Comparison of ENCODE assay signal across 9 mouse cellular contexts in the genomic region with DNA sequence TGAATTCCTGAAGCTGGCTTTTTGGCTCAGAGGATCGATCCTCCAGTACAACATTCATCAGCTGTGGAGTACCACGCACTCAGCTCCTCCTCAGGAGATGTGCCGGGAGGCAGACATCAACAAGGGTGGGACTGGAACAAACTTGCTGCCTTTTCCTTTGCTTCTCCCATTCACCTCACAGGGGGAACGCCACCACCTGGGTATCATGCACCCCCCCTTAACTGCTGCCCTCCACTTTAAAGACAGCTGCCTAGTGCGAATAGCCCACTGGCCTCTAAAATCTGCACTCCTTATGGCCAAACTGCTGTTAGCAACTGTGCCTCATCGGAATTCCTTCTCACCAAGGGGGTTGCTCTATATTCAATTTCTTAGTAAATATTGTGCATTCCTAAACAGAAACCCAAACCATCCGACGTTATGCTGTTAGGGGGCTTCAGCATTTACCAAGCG. TPM values are rescaled to one million over a fixed set of nuclear protein-coding genes. Genes with fewer than 3 reads are reported as not detected.
A peak's percentile ranks its signal among the peaks of the same experiment; 100 is the strongest.
DNase-seq lines count a peak whose midpoint lies in the region; ATAC-seq lines count a peak whose summit lies in the region.
"Had no signal": no experiment of that assay in that cellular context is flagged by ENCODE, and none has a peak within 500 bp of the region (broad histone marks: within the 10 kb centered on the region; RNA-seq: fewer than 3 reads in every experiment).

No protein-coding gene starts in this region.

- ATAC-seq in hindbrain, embryonic 11.5 days (ENCODE audit: low FRiP score): no peak
- no peak for ATAC-seq in midbrain, embryonic 11.5 days (ENCODE audit: low FRiP score)

- peaks cover 69% of the 10 kb centered on the region for H3K4me1 ChIP-seq in heart, embryonic 10.5 days
- peaks cover 26% of the 10 kb centered on the region for H3K4me1 ChIP-seq in hindbrain, embryonic 11.5 days (replicated peaks; ENCODE audit: control insufficient read depth, insufficient read depth, low read length)
- H3K4me1 ChIP-seq in midbrain, embryonic 11.5 days (ENCODE audit: control insufficient read depth, insufficient read depth, low read length): peaks cover 37% of the 10 kb centered on the region

- WGBS in heart, embryonic 10.5 days: 16% methylated on average over 9 of the region's 9 CpGs
- 25% methylated on average over 9 of the region's 9 CpGs for WGBS in hindbrain, embryonic 11.5 days
- 34% methylated on average over 9 of the region's 9 CpGs for WGBS in midbrain, embryonic 11.5 days

- H3K9me3 ChIP-seq in heart, embryonic 10.5 days: 0 out of 2 replicates have a peak, but pooled peaks cover 3% of the 10 kb centered on the region
- no peaks in the 10 kb centered on the region for H3K9me3 ChIP-seq in hindbrain, embryonic 11.5 days (ENCODE audit: control insufficient read depth, low read length)
- no peaks in the 10 kb centered on the region for H3K9me3 ChIP-seq in midbrain, embryonic 11.5 days (ENCODE audit: control insufficient read depth, low read length)

- peak overlapping the region; percentile 89 for H3K27ac ChIP-seq in heart, embryonic 10.5 days
- H3K27ac ChIP-seq in hindbrain, embryonic 11.5 days (ENCODE audit: low read depth, low read length): peak overlapping the region; percentile 88
- H3K27ac ChIP-seq in midbrain, embryonic 11.5 days (ENCODE audit: low read depth, low read length): peak overlapping the region; percentile 80
- H3K27ac ChIP-seq: liver, embryonic 14.5 days had no signal

- H3K27me3 ChIP-seq in heart, embryonic 10.5 days (ENCODE audit: insufficient read depth, poor library complexity, severe bottlenecking): no peaks in the 10 kb centered on the region
- H3K27me3 ChIP-seq in hindbrain, embryonic 11.5 days (ENCODE audit: control insufficient read depth, insufficient read depth, low read length): no peaks in the 10 kb centered on the region
- H3K27me3 ChIP-seq in midbrain, embryonic 11.5 days (ENCODE audit: control insufficient read depth, insufficient read depth, low read length): no peaks in the 10 kb centered on the region

- no peak overlapping the region for H3K4me2 ChIP-seq in hindbrain, embryonic 11.5 days (replicated peaks; ENCODE audit: low read depth, low read length)
- H3K4me2 ChIP-seq in midbrain, embryonic 11.5 days: peak overlapping the region; percentile 39

- H3K4me3 ChIP-seq in heart, embryonic 10.5 days: peak overlapping the region; percentile 41
- no peak overlapping the region for H3K4me3 ChIP-seq in hindbrain, embryonic 11.5 days (ENCODE audit: low read depth, low read length)
- no peak overlapping the region for H3K4me3 ChIP-seq in midbrain, embryonic 11.5 days (ENCODE audit: low read depth, low read length)

- H3K36me3 ChIP-seq in heart, embryonic 10.5 days: no peaks in the 10 kb centered on the region
- H3K36me3 ChIP-seq in hindbrain, embryonic 11.5 days (ENCODE audit: control insufficient read depth, insufficient read depth, low read length): no peaks in the 10 kb centered on the region
- no peaks in the 10 kb centered on the region for H3K36me3 ChIP-seq in midbrain, embryonic 11.5 days (ENCODE audit: control insufficient read depth, insufficient read depth, low read length)

- intact Hi-C loops in heart, postnatal 10 days (cut with DNase I): no loop called here

- DNase-seq in heart, embryonic 10.5 days (ENCODE audit: low spot score): no peak
- DNase-seq in heart, postnatal 10 days: no peak
- peak; percentile 63 for DNase-seq in NIH3T3 (ENCODE audit: low read depth)
- DNase-seq in hindbrain, embryonic 11.5 days (ENCODE audit: low spot score): peak; percentile 32
- no peak for DNase-seq in midbrain, embryonic 11.5 days (ENCODE audit: low spot score, missing footprints)
- DNase-seq in frontal cortex, adult 2 months (ENCODE audit: extremely low spot score in 1 of 2, low spot score in 1 of 2): no peak
- DNase-seq in testis, postnatal 14 days (ENCODE audit: low spot score): no peak
- DNase-seq in cerebellum, postnatal 36 days: no peak

- H3K9ac ChIP-seq in hindbrain, embryonic 11.5 days (ENCODE audit: low read depth, low read length): no peak overlapping the region; the same call in 1 of the 2 replicates
- H3K9ac ChIP-seq in midbrain, embryonic 11.5 days (ENCODE audit: low read length): peak overlapping the region; percentile 59; the same call in 1 of the 2 replicates
- H3K9ac ChIP-seq: liver, embryonic 14.5 days had no signal

RNA-seq across cellular contexts. Expression of a gene that starts 55.3 kb away (rescaled TPM):
- 4.3 and 4.5 TPM in 2 replicates for polyA plus RNA-seq in heart, embryonic 10.5 days (2016; fragmentation: Nextera tagmentation; extraction: Ambion mirVana)
- 10 to 100 TPM; 10.1 to 12.0 TPM for total RNA-seq in heart, postnatal 10 days (2021)
- polyA plus RNA-seq in hindbrain, embryonic 11.5 days (2014; fragmentation: Nextera tagmentation; extraction: Ambion mirVana): 5.6 and 6.9 TPM in 2 replicates
- 6.3 and 9.3 TPM in 2 replicates for polyA plus RNA-seq in midbrain, embryonic 11.5 days (2014; fragmentation: Nextera tagmentation; extraction: Ambion mirVana)
- 14.9 and 15.3 TPM in 2 replicates for polyA plus RNA-seq in frontal cortex, adult 2 months (2012; rRNA removed)

Comparison
In these comparisons a context has a peak if more than half of its experiments do, and no peak if none do; other contexts are left out.
1. DNase-seq: peak in NIH3T3 (single experiment) and hindbrain, embryonic 11.5 days (single experiment); none in heart, embryonic 10.5 days (single experiment), heart, postnatal 10 days (0 of 2), midbrain, embryonic 11.5 days (single experiment), frontal cortex, adult 2 months (0 of 2), testis, postnatal 14 days (single experiment) and cerebellum, postnatal 36 days (0 of 2).
2. Peak in every context shown above with its lines, with median percentiles within 50 percentile points of each other: H3K27ac ChIP-seq.